In genomic region chr5:103770447-103771222, GRCm38 (mm10) we compare ENCODE assay signal across 11 mouse cellular contexts.
DNase-seq lines count a peak whose midpoint lies in the region; ATAC-seq and TF ChIP-seq lines count a peak whose summit lies in the region.
"Had no signal": no experiment of that assay in that cellular context is flagged by ENCODE, and none has a peak within 500 bp of the region (broad histone marks: within the 10 kb centered on the region; RNA-seq: fewer than 3 reads in every experiment).

No protein-coding gene starts in this region.

- H3K27ac ChIP-seq in intestine, postnatal 0 days (ENCODE audit: low read depth, low read length): no peak overlapping the region
- H3K27ac ChIP-seq in intestine, embryonic 16.5 days (ENCODE audit: low read length): no peak overlapping the region
- H3K27ac ChIP-seq in heart, embryonic 13.5 days (replicated peaks): peak overlapping the region; percentile 59
- peak overlapping the region; percentile 78 for H3K27ac ChIP-seq in liver, embryonic 16.5 days (ENCODE audit: low read length)
- H3K27ac ChIP-seq: midbrain, embryonic 15.5 days had no signal

- peaks cover 10% of the 10 kb centered on the region for H3K4me1 ChIP-seq in intestine, postnatal 0 days (replicated peaks; ENCODE audit: control insufficient read depth, insufficient read depth, low read length)
- H3K4me1 ChIP-seq in intestine, embryonic 16.5 days (ENCODE audit: control insufficient read depth, insufficient read depth, low read length): peaks cover 36% of the 10 kb centered on the region
- peaks cover 79% of the 10 kb centered on the region for H3K4me1 ChIP-seq in heart, embryonic 13.5 days
- peaks cover 89% of the 10 kb centered on the region for H3K4me1 ChIP-seq in liver, embryonic 16.5 days (ENCODE audit: control insufficient read depth, low read depth, low read length)

- whole genome bisulfite sequencing in intestine, postnatal 0 days: 59% methylated on average over 6 of the region's 6 CpGs
- WGBS in intestine, embryonic 16.5 days: 66% methylated on average over 6 of the region's 6 CpGs
- 55% methylated on average over 6 of the region's 6 CpGs for WGBS in heart, embryonic 13.5 days
- WGBS in liver, embryonic 16.5 days (ENCODE audit: insufficient replicate concordance): 58% methylated on average over 6 of the region's 6 CpGs

- peak; percentile 60 for DNase-seq in R1 (ENCODE audit: low read depth, low spot score)
- DNase-seq in spleen, postnatal 4 days (ENCODE audit: low spot score in 2 of 2): no peak
- DNase-seq in c-Kit-positive CD71-positive TER-119-positive erythroid progenitor cells, embryonic 14.5 days (ENCODE audit: low spot score): no peak
- DNase-seq in urinary bladder, postnatal 4 days (ENCODE audit: low spot score in 2 of 2): no peak
- DNase-seq: gastrocnemius, postnatal 25 days; right cerebral cortex, adult 18-20 months had no signal

- H3K27me3 ChIP-seq in intestine, postnatal 0 days (replicated peaks; ENCODE audit: control insufficient read depth, insufficient read depth, low read length): no peaks in the 10 kb centered on the region
- no peaks in the 10 kb centered on the region for H3K27me3 ChIP-seq in intestine, embryonic 16.5 days (replicated peaks; ENCODE audit: control insufficient read depth, insufficient read depth, low read length)
- H3K27me3 ChIP-seq in heart, embryonic 13.5 days (replicated peaks): no peaks in the 10 kb centered on the region
- H3K27me3 ChIP-seq in liver, embryonic 16.5 days (ENCODE audit: control insufficient read depth, insufficient read depth, low read depth, low read length): no peaks in the 10 kb centered on the region
- H3K27me3 ChIP-seq: midbrain, embryonic 15.5 days had no signal

- no peak for ATAC-seq in intestine, postnatal 0 days
- ATAC-seq in intestine, embryonic 16.5 days: no peak
- ATAC-seq in heart, embryonic 13.5 days (ENCODE audit: extremely low read depth, insufficient number of reproducible peaks, low FRiP score, low TSS enrichment): no peak
- ATAC-seq in liver, embryonic 16.5 days (ENCODE audit: low read depth): peak; percentile 52
- ATAC-seq: midbrain, embryonic 15.5 days had no signal

- no peak overlapping the region for H3K4me2 ChIP-seq in intestine, postnatal 0 days (replicated peaks; ENCODE audit: low read depth)
- H3K4me2 ChIP-seq in intestine, embryonic 16.5 days (ENCODE audit: low read depth, low read length): no peak overlapping the region
- 0 out of 2 replicates have a peak overlapping the region, but pooled peaks have one; percentile 6 for H3K4me2 ChIP-seq in heart, embryonic 13.5 days
- H3K4me2 ChIP-seq in liver, embryonic 16.5 days (ENCODE audit: low read depth, low read length): peak overlapping the region; percentile 58
- H3K4me2 ChIP-seq: midbrain, embryonic 15.5 days had no signal

- H3K36me3 ChIP-seq in intestine, postnatal 0 days (ENCODE audit: control insufficient read depth, insufficient read depth): no peaks in the 10 kb centered on the region
- no peaks in the 10 kb centered on the region for H3K36me3 ChIP-seq in intestine, embryonic 16.5 days (ENCODE audit: control insufficient read depth, insufficient read depth, low read length)
- H3K36me3 ChIP-seq in heart, embryonic 13.5 days: peaks cover 6% of the 10 kb centered on the region; the same call in 1 of the 2 replicates
- peaks cover 8% of the 10 kb centered on the region for H3K36me3 ChIP-seq in liver, embryonic 16.5 days (ENCODE audit: control insufficient read depth, insufficient read depth)
- H3K36me3 ChIP-seq: midbrain, embryonic 15.5 days had no signal

- H3K9ac ChIP-seq in intestine, postnatal 0 days (ENCODE audit: low read depth, low read length): no peak overlapping the region
- H3K9ac ChIP-seq in intestine, embryonic 16.5 days (ENCODE audit: low read depth, low read length): no peak overlapping the region
- H3K9ac ChIP-seq in heart, embryonic 13.5 days: 0 out of 2 replicates have a peak overlapping the region, but pooled peaks have one; percentile 16
- peak overlapping the region; percentile 23; the same call in 1 of the 2 replicates for H3K9ac ChIP-seq in liver, embryonic 16.5 days (ENCODE audit: low read depth, low read length)
- H3K9ac ChIP-seq: midbrain, embryonic 15.5 days had no signal

- no peak overlapping the region for H3K4me3 ChIP-seq in intestine, postnatal 0 days (ENCODE audit: low read depth, low read length)
- H3K4me3 ChIP-seq in intestine, embryonic 16.5 days (ENCODE audit: low read length): no peak overlapping the region
- no peak overlapping the region for H3K4me3 ChIP-seq in heart, embryonic 13.5 days
- H3K4me3 ChIP-seq in liver, embryonic 16.5 days (ENCODE audit: low read depth, low read length): no peak overlapping the region; the same call in 1 of the 2 replicates
- H3K4me3 ChIP-seq: midbrain, embryonic 15.5 days had no signal

- TF ChIP-seq CTCF in intestine, postnatal 0 days (IDR thresholded peaks at IDR 0.05; ENCODE audit: low read depth): peak; percentile 46

- H3K9me3 ChIP-seq in intestine, postnatal 0 days (ENCODE audit: control insufficient read depth): peaks cover 3% of the 10 kb centered on the region; the same call in 1 of the 2 replicates
- peaks cover 3% of the 10 kb centered on the region; the same call in 1 of the 2 replicates for H3K9me3 ChIP-seq in intestine, embryonic 16.5 days (ENCODE audit: control insufficient read depth, low read length)
- peaks cover 5% of the 10 kb centered on the region for H3K9me3 ChIP-seq in heart, embryonic 13.5 days
- H3K9me3 ChIP-seq in liver, embryonic 16.5 days (replicated peaks; ENCODE audit: control insufficient read depth, low read length): peaks cover 4% of the 10 kb centered on the region
- H3K9me3 ChIP-seq: midbrain, embryonic 15.5 days had no signal

Comparison
In these comparisons a context has a peak if more than half of its experiments do, and no peak if none do; other contexts are left out.
1. H3K27ac ChIP-seq: peak in heart, embryonic 13.5 days (single experiment) and liver, embryonic 16.5 days (single experiment); none in intestine, postnatal 0 days (single experiment) and intestine, embryonic 16.5 days (single experiment).
2. H3K4me2 ChIP-seq: peak in heart, embryonic 13.5 days (single experiment) and liver, embryonic 16.5 days (single experiment); none in intestine, postnatal 0 days (single experiment) and intestine, embryonic 16.5 days (single experiment).
3. H3K9ac ChIP-seq: peak in heart, embryonic 13.5 days (single experiment) and liver, embryonic 16.5 days (single experiment); none in intestine, postnatal 0 days (single experiment) and intestine, embryonic 16.5 days (single experiment).